Mouse (Mus musculus) heart, embryonic 13.5 days (tissue): ENCODE results near the gene Msi2. TPM values are rescaled to one million over a fixed set of nuclear protein-coding genes. Genes with fewer than 3 reads are reported as not detected.
A peak's percentile ranks its signal among the peaks of the same experiment; 100 is the strongest.

Experiments
- ATAC-seq: fragments of 200-750 bp; cut with Nextera tagmentation; 2 replicates; pipeline ENCODE4 v1.8.0; 2017; ENCODE audit warnings: moderate TSS enrichment; ENCODE audit not compliant: insufficient number of reproducible peaks, low FRiP score, low TSS enrichment; ENCODE audit errors: extremely low read depth
- H3K27ac ChIP-seq: fragments of 300-500 bp; sonication (generic); replicated peaks from 2 replicates; pipeline ENCODE4 v1.5.1; 2015; ENCODE audit warnings: moderate library complexity, mild to moderate bottlenecking, inconsistent platforms
- H3K27me3 ChIP-seq: fragments of 300-500 bp; sonication (generic); replicated peaks from 2 replicates; pipeline ENCODE4 v1.6.1; 2015; ENCODE audit warnings: mild to moderate bottlenecking, inconsistent platforms
- H3K36me3 ChIP-seq: fragments of 300-500 bp; sonication (generic); 2 replicates; pipeline ENCODE4 v1.6.1; 2015; ENCODE audit warnings: mild to moderate bottlenecking, inconsistent platforms
- H3K4me1 ChIP-seq: fragments of 300-500 bp; sonication (generic); 2 replicates; pipeline ENCODE4 v1.6.1; 2015; ENCODE audit warnings: inconsistent platforms
- H3K4me2 ChIP-seq: fragments of 300-500 bp; sonication (generic); 2 replicates; pipeline ENCODE4 v1.6.1; 2015; ENCODE audit warnings: inconsistent platforms, mild to moderate bottlenecking, moderate library complexity
- H3K4me3 ChIP-seq: fragments of 300-500 bp; sonication (generic); 2 replicates; pipeline ENCODE4 v1.5.1; 2015; ENCODE audit warnings: moderate library complexity, mild to moderate bottlenecking, inconsistent platforms
- H3K9ac ChIP-seq: fragments of 300-500 bp; sonication (generic); 2 replicates; pipeline ENCODE4 v1.6.1; 2015; ENCODE audit warnings: inconsistent platforms, mild to moderate bottlenecking, moderate library complexity
- H3K9me3 ChIP-seq: fragments of 300-500 bp; sonication (generic); 2 replicates; pipeline ENCODE4 v1.6.1; 2016; ENCODE audit warnings: inconsistent platforms
- WGBS: fragments of 180-500 bp; shearing (Covaris S2); methylation state at CpG from one replicate; pipeline ENCODE4 v1.1.7; 2015; ENCODE audit warnings: mixed read lengths; 5-methylcytosine and 5-hydroxymethylcytosine counted together
- polyA plus RNA-seq: library from polyadenylated mRNA; unstranded; fragments of >200 nt; fragmentation: Nextera tagmentation; extraction: Ambion mirVana; gene quantifications from 2 replicates; pipeline ENCODE4 v1.2.1, GENCODE M21; 2015

Msi2 gene
- polyA plus RNA-seq, 1 experiment from 2014 or later: 16.2 TPM

GRCm38 (mm10) chr11:88447350-88447749 lies 271.0 kb downstream of the Msi2 start:
- ATAC-seq: no peak
- peaks cover 66% of the 10 kb centered on the region for H3K4me1 ChIP-seq
- H3K9ac ChIP-seq: peak overlapping the region; percentile 28; the same call in 1 of the 2 replicates
- peak overlapping the region; percentile 84; the same call in 1 of the 2 replicates for H3K27ac ChIP-seq
- no peaks in the 10 kb centered on the region for H3K9me3 ChIP-seq
- H3K27me3 ChIP-seq: no peaks in the 10 kb centered on the region
- H3K4me2 ChIP-seq: no peak overlapping the region
- peaks cover 19% of the 10 kb centered on the region for H3K36me3 ChIP-seq
- no peak overlapping the region for H3K4me3 ChIP-seq
- whole genome bisulfite sequencing: 77% methylated on average over 11 of the region's 11 CpGs

DNA sequence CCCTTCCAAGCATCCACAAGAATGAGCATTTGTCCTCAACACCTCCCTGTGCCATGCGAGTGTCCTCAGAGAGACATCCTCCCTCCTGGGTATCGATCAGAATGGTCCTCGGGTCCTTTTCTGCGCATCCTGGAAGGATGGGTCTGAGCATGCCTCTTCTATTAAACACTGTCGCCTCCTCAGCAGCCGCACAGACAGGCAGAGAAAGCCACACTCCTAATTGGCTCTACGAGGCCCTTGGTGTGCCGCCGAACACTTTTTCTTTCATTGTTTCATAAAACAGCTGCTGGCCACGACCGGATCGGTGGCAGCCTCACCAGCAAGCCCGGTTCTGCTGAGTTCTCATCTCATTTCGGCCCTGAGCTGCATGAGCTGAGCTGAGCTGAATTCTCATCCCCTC lies 274.4 kb downstream of the Msi2 start:
- Histone ChIP-seq H3K9ac (no peak overlapping the region), H3K27me3 (no peaks in the 10 kb centered on the region), H3K9me3 (no peaks in the 10 kb centered on the region), H3K4me1 (peaks cover 64% of the 10 kb centered on the region), H3K4me2 (no peak overlapping the region), H3K36me3 (peaks cover 18% of the 10 kb centered on the region), H3K27ac (no peak overlapping the region), H3K4me3 (no peak overlapping the region)
- ATAC-seq: no peak
- WGBS: 91% methylated on average over 14 of the region's 14 CpGs

GRCm38 (mm10) chr11:88443291-88443690 lies 275.0 kb downstream of the Msi2 start:
- peak overlapping the region; percentile 48 for H3K27ac ChIP-seq
- peaks cover 64% of the 10 kb centered on the region for H3K4me1 ChIP-seq

DNA sequence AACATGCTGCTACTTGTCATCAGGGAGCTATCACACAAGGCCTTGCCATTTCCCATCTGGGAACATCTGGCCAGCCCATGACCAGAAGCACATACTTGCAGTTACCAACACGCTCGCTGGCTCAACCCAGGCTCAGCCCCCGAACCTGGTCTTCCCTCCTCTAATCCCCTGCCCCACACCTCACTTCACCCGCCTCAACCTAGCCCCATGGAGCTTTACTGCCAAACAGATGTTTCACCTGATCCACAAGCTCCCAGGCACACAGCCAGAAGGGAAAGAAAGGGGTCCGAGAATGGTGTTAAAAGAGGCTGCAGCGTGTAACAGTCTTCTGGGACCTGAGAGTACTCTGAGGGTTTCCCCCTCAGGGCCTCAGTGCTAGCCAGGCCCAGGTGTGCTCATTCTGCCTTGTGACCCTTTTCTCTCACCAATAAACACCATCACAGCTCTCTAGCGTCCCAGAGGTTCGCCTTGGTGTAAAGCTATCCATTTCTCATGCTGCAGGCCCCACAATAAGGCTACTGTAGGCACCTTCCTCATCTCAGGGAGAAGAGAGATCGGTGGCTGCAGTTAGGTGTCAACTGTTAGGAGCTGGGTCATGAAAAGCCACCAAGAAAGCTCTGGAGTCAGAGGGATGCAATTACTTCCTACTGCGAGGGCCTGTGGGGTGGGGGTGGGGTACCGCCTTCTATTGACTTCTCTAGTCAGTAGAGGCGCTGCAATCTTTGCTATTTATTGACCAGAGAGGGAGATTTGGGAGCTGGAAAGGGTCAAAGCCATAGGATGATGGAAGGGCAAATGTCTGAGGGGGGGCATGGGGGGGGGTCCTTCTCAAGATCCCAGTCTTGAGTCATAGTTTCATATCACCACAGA lies 276.2 kb downstream of the Msi2 start:
- ATAC-seq: no peak
- Histone ChIP-seq H3K4me2 (no peak overlapping the region), H3K27ac (no peak overlapping the region), H3K9me3 (no peaks in the 10 kb centered on the region), H3K4me1 (peaks cover 59% of the 10 kb centered on the region), H3K4me3 (no peak overlapping the region), H3K36me3 (peaks cover 18% of the 10 kb centered on the region), H3K9ac (no peak overlapping the region), H3K27me3 (no peaks in the 10 kb centered on the region)
- WGBS: 64% methylated on average over 12 of the region's 12 CpGs

More at GRCm38 (mm10) chr11:88443291-88443690, 275.0 kb downstream of the Msi2 start:
- H3K4me3 ChIP-seq: no peak overlapping the region
- H3K9ac ChIP-seq: no peak overlapping the region
- H3K4me2 ChIP-seq: no peak overlapping the region
- peaks cover 18% of the 10 kb centered on the region for H3K36me3 ChIP-seq
- H3K9me3 ChIP-seq: no peaks in the 10 kb centered on the region
- no peaks in the 10 kb centered on the region for H3K27me3 ChIP-seq
- 69% methylated on average over 8 of the region's 8 CpGs for WGBS
- ATAC-seq: no peak

GRCm38 (mm10) chr11:88438659-88439058 lies 279.7 kb downstream of the Msi2 start:
- Histone ChIP-seq H3K9me3 (no peaks in the 10 kb centered on the region), H3K4me2 (no peak overlapping the region), H3K4me3 (no peak overlapping the region), H3K27ac (peak overlapping the region; percentile 65), H3K36me3 (peaks cover 5% of the 10 kb centered on the region), H3K9ac (peak overlapping the region; percentile 30; the same call in 1 of the 2 replicates), H3K27me3 (no peaks in the 10 kb centered on the region), H3K4me1 (peaks cover 72% of the 10 kb centered on the region)
- ATAC-seq: no peak
- 66% methylated on average over 3 of the region's 3 CpGs for whole genome bisulfite sequencing

- H3K27me3 ChIP-seq: no peaks in the 10 kb centered on the region
- H3K36me3 ChIP-seq: peaks cover 5% of the 10 kb centered on the region
- H3K4me3 ChIP-seq: no peak overlapping the region
- no peak overlapping the region for H3K27ac ChIP-seq
- no peaks in the 10 kb centered on the region for H3K9me3 ChIP-seq
- no peak overlapping the region for H3K9ac ChIP-seq
- 86% methylated on average over 2 of the region's 2 CpGs for WGBS
- no peak overlapping the region for H3K4me2 ChIP-seq
- H3K4me1 ChIP-seq: peaks cover 59% of the 10 kb centered on the region
- ATAC-seq: no peak
These were observed 281.7 kb downstream of the Msi2 start for GRCm38 (mm10) chr11:88436596-88436995.

DNA sequence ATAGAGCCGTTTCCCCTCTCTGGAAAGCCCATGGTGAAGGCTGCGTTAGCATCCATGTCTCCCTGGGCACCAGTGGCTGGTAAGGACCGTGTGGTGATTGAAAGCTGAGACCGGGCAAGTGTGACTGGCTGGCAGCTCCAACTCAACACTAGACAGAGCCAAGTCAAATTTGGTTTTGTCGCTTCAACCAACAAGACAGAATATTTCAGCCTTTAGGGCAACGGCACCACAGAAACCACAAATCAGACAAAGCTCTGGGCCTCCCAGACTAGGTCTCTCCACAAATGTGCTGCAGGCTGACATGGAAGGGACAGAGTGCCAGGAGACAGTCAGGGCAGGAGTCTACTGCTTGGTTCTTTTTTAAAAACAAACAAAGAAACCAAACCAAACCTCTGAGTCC lies 282.8 kb downstream of the Msi2 start:
- 0 out of 2 replicates have a peak overlapping the region, but pooled peaks have one; percentile 1 for H3K27ac ChIP-seq
- WGBS: 83% methylated on average over 6 of the region's 6 CpGs
- no peak for ATAC-seq
- H3K4me2 ChIP-seq: no peak overlapping the region
- H3K9me3 ChIP-seq: no peaks in the 10 kb centered on the region
- H3K27me3 ChIP-seq: no peaks in the 10 kb centered on the region
- H3K4me1 ChIP-seq: peaks cover 59% of the 10 kb centered on the region
- H3K36me3 ChIP-seq: no peaks in the 10 kb centered on the region
- no peak overlapping the region for H3K9ac ChIP-seq
- no peak overlapping the region for H3K4me3 ChIP-seq

- Histone ChIP-seq H3K27me3 (no peaks in the 10 kb centered on the region), H3K4me3 (no peak overlapping the region), H3K9ac (no peak overlapping the region), H3K9me3 (no peaks in the 10 kb centered on the region), H3K36me3 (0 out of 2 replicates have a peak, but pooled peaks cover 4% of the 10 kb centered on the region), H3K27ac (no peak overlapping the region), H3K4me1 (peaks cover 40% of the 10 kb centered on the region), H3K4me2 (no peak overlapping the region)
- no peak for ATAC-seq
- 83% methylated on average over 22 of the region's 22 CpGs for WGBS
These were observed 286.7 kb downstream of the Msi2 start for GRCm38 (mm10) chr11:88431363-88432269.

DNA sequence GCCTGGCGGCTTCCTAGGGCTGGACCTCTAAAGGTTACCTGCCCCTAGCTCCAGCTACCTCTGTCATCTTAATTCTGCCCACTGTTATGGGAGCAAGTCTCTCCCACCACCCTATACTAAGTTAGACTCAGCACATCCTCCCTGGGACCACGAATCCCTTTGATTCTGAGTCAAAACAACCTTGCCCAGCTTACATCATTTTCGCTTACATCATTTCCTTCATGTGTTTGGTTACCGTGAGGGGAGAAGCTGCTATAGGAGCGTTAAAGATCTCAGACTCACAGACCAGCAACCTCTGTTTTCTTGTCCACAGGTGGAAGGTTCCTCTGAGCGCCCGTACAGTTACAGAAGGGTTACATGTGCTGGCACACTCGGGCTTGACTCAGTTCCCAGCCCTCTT lies 288.0 kb downstream of the Msi2 start:
- 85% methylated on average over 8 of the region's 8 CpGs for WGBS
- H3K4me1 ChIP-seq: peaks cover 42% of the 10 kb centered on the region
- no peak overlapping the region for H3K4me2 ChIP-seq
- H3K9ac ChIP-seq: no peak overlapping the region
- H3K27me3 ChIP-seq: no peaks in the 10 kb centered on the region
- H3K4me3 ChIP-seq: no peak overlapping the region
- H3K9me3 ChIP-seq: no peaks in the 10 kb centered on the region
- ATAC-seq: no peak
- H3K36me3 ChIP-seq: 0 out of 2 replicates have a peak, but pooled peaks cover 4% of the 10 kb centered on the region
- H3K27ac ChIP-seq: no peak overlapping the region

DNA sequence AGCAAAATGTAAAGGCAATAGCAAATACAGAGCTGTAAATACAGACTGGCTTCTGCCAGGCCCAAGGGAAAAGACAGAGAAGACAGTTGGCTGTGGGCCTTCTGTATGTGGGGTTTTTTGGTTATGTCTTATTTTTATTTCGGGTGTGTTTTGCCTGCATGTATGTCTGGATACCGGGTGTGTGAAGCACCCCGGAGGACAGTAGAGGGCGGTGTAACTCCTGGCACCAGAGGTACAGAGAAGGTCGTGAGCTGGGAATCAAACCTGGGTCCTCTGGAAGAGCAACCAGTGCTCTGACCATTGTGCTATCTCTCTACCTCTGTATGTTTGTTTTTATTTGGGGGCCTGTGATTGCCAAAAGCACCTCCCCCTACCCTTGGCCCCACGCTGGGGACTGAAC lies 288.6 kb downstream of the Msi2 start:
- Histone ChIP-seq H3K9ac (no peak overlapping the region), H3K9me3 (no peaks in the 10 kb centered on the region), H3K27me3 (no peaks in the 10 kb centered on the region), H3K4me1 (peaks cover 45% of the 10 kb centered on the region), H3K4me3 (no peak overlapping the region), H3K4me2 (no peak overlapping the region), H3K27ac (no peak overlapping the region), H3K36me3 (0 out of 2 replicates have a peak, but pooled peaks cover 4% of the 10 kb centered on the region)
- WGBS: 92% methylated on average over 6 of the region's 6 CpGs
- no peak for ATAC-seq

DNA sequence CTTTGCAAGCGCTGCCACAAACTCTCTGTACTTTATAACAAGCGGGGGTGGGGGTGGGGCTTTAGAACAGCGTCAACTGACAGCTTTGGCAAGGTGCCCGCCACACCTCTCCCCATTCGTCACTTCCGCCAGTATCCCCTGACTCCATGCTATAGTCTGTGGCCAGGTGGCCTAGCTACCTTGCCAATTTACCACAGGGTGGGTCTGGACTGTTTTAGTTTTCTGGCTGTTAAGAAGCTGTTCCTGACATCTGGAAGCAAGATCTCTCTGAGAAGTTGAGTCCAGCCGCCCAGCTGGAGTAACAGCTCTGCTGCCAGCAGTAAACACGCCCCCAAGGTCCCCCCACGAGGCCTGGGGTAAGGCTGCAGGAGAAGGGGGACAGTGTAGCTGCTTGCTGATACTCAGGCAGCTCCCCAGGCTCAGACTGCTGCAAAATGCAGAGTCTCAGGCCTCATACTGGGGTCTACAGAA lies 292.6 kb downstream of the Msi2 start:
- Histone ChIP-seq H3K9me3 (no peaks in the 10 kb centered on the region), H3K9ac (peak overlapping the region; percentile 68), H3K4me1 (peaks cover 69% of the 10 kb centered on the region), H3K27me3 (no peaks in the 10 kb centered on the region), H3K36me3 (0 out of 2 replicates have a peak, but pooled peaks cover 4% of the 10 kb centered on the region), H3K27ac (peak overlapping the region; percentile 87), H3K4me2 (peak overlapping the region; percentile 47), H3K4me3 (no peak overlapping the region)
- peak; percentile 23; the same call in 1 of the 2 replicates for ATAC-seq
- 21% methylated on average over 9 of the region's 9 CpGs for WGBS
